Mouse (Mus musculus) brown adipose tissue, adult 24 weeks (tissue): ENCODE measurements around the gene Map7d1. TPM values are rescaled to one million over a fixed set of nuclear protein-coding genes. Genes with fewer than 3 reads are reported as not detected.

Experiments used
- polyA plus RNA-seq: library from polyadenylated mRNA; stranded (reverse); fragments of >200 nt; gene quantifications from 2 replicates; pipeline ENCODE4 v1.2.4, GENCODE M21; 2012; ENCODE audit not compliant: missing spikeins, insufficient read depth, insufficient read length

Map7d1 gene
- polyA plus RNA-seq, 1 experiment, result 27.0 TPM

Other genes with a start within 250 kb of the Map7d1 start
- 1.5 and 1.9 TPM in 2 replicates for gene Csf3r, start 231.8 kb downstream of the Map7d1 start, polyA plus RNA-seq
- gene Mrps15, start 209.4 kb downstream of the Map7d1 start, polyA plus RNA-seq, result 275 and 283 TPM in 2 replicates
- gene Oscp1, start 197.8 kb downstream of the Map7d1 start, polyA plus RNA-seq, result 16.3 and 26.3 TPM in 2 replicates
- gene Lsm10, start 159.7 kb downstream of the Map7d1 start, polyA plus RNA-seq, result 19.2 and 24.1 TPM in 2 replicates
- gene Stk40, start 152.4 kb downstream of the Map7d1 start, polyA plus RNA-seq, result 53.8 and 65.5 TPM in 2 replicates
- 8.6 and 13.5 TPM in 2 replicates for gene Eva1b, start 108.6 kb downstream of the Map7d1 start, polyA plus RNA-seq
- gene Sh3d21, start 92.9 kb downstream of the Map7d1 start, polyA plus RNA-seq, result 2.1 and 3.5 TPM in 2 replicates
- gene Thrap3, start 53.6 kb downstream of the Map7d1 start, polyA plus RNA-seq, result 65.6 and 120 TPM in 2 replicates
- 73.3 and 97.6 TPM in 2 replicates for gene Trappc3, start 6.0 kb upstream of the Map7d1 start, polyA plus RNA-seq
- gene Col8a2, start 30.4 kb upstream of the Map7d1 start, polyA plus RNA-seq, result not detected in 2 replicates
- 14.8 and 15.4 TPM in 2 replicates for gene Adprhl2, start 65.4 kb upstream of the Map7d1 start, polyA plus RNA-seq
- gene Tekt2, start 69.3 kb upstream of the Map7d1 start, polyA plus RNA-seq, result not detected in 2 replicates
- gene Ago3, start 173.2 kb upstream of the Map7d1 start, polyA plus RNA-seq, result 4.6 and 5.3 TPM in 2 replicates
- gene Ago1, start 212.2 kb upstream of the Map7d1 start, polyA plus RNA-seq, result 4.9 and 8.9 TPM in 2 replicates